Mouse (Mus musculus): ENCODE results near the gene Npas4. TPM values are rescaled to one million over a fixed set of nuclear protein-coding genes. Genes with fewer than 3 reads are reported as not detected.

Npas4 gene
- total RNA-seq, 2 experiments from 2014 or later = not detected

Other genes with a start within 250 kb of the Npas4 start
- gene Rbm4b, start 233.8 kb downstream of the Npas4 start, total RNA-seq (2015; ENCODE audit: low replicate concordance) = 0.58 and 4.0 TPM in 2 replicates
- 6.6 and 7.5 TPM in 2 replicates for gene Rbm4b, start 233.8 kb downstream of the Npas4 start, total RNA-seq (2017; ENCODE audit: low replicate concordance)
- gene Rbm4, start 196.4 kb downstream of the Npas4 start, total RNA-seq (2015; ENCODE audit: low replicate concordance) = 50.5 and 66.9 TPM in 2 replicates
- gene Rbm4, start 196.4 kb downstream of the Npas4 start, total RNA-seq (2017; ENCODE audit: low replicate concordance) = 139 and 185 TPM in 2 replicates
- gene Gm21992, start 178.7 kb downstream of the Npas4 start, total RNA-seq (2015; ENCODE audit: low replicate concordance) = 7.7 and 74.0 TPM in 2 replicates
- 20.6 and 28.2 TPM in 2 replicates for gene Gm21992, start 178.7 kb downstream of the Npas4 start, total RNA-seq (2017; ENCODE audit: low replicate concordance)
- 63.8 and 73.6 TPM in 2 replicates for gene Rbm14, start 178.7 kb downstream of the Npas4 start, total RNA-seq (2015; ENCODE audit: low replicate concordance)
- 59.4 and 71.3 TPM in 2 replicates for gene Rbm14, start 178.7 kb downstream of the Npas4 start, total RNA-seq (2017; ENCODE audit: low replicate concordance)
- gene Ccs, start 151.0 kb downstream of the Npas4 start, total RNA-seq (2015; ENCODE audit: low replicate concordance) = 12.3 and 18.8 TPM in 2 replicates
- 24.4 and 66.9 TPM in 2 replicates for gene Ccs, start 151.0 kb downstream of the Npas4 start, total RNA-seq (2017; ENCODE audit: low replicate concordance)
- not detected in 2 replicates for gene Ccdc87, start 150.9 kb downstream of the Npas4 start, total RNA-seq (2015; ENCODE audit: low replicate concordance)
- gene Ccdc87, start 150.9 kb downstream of the Npas4 start, total RNA-seq (2017; ENCODE audit: low replicate concordance) = not detected in 2 replicates
- gene Ctsf, start 135.2 kb downstream of the Npas4 start, total RNA-seq (2015; ENCODE audit: low replicate concordance) = 79.7 and 90.9 TPM in 2 replicates
- gene Ctsf, start 135.2 kb downstream of the Npas4 start, total RNA-seq (2017; ENCODE audit: low replicate concordance) = 51.5 and 94.7 TPM in 2 replicates
- gene Actn3, start 112.4 kb downstream of the Npas4 start, total RNA-seq (2015; ENCODE audit: low replicate concordance) = not detected in 2 replicates
- gene Actn3, start 112.4 kb downstream of the Npas4 start, total RNA-seq (2017; ENCODE audit: low replicate concordance) = 0.56 TPM in 1 of 2 replicates, not detected in the other
- 4.0 and 12.1 TPM in 2 replicates for gene Zdhhc24, start 111.6 kb downstream of the Npas4 start, total RNA-seq (2015; ENCODE audit: low replicate concordance)
- gene Zdhhc24, start 111.6 kb downstream of the Npas4 start, total RNA-seq (2017; ENCODE audit: low replicate concordance) = 9.6 and 10.5 TPM in 2 replicates
- gene Bbs1, start 83.7 kb downstream of the Npas4 start, total RNA-seq (2015; ENCODE audit: low replicate concordance) = 0.84 and 1.5 TPM in 2 replicates
- gene Bbs1, start 83.7 kb downstream of the Npas4 start, total RNA-seq (2017; ENCODE audit: low replicate concordance) = 0.42 and 1.2 TPM in 2 replicates
- 4.6 and 7.5 TPM in 2 replicates for gene Dpp3, start 62.0 kb downstream of the Npas4 start, total RNA-seq (2015; ENCODE audit: low replicate concordance)
- 6.0 and 7.3 TPM in 2 replicates for gene Dpp3, start 62.0 kb downstream of the Npas4 start, total RNA-seq (2017; ENCODE audit: low replicate concordance)
- gene Peli3, start 47.2 kb downstream of the Npas4 start, total RNA-seq (2015; ENCODE audit: low replicate concordance) = not detected in 2 replicates
- not detected in 2 replicates for gene Peli3, start 47.2 kb downstream of the Npas4 start, total RNA-seq (2017; ENCODE audit: low replicate concordance)
- 3.7 and 4.4 TPM in 2 replicates for gene Mrpl11, start 28.2 kb downstream of the Npas4 start, total RNA-seq (2015; ENCODE audit: low replicate concordance)
- gene Mrpl11, start 28.2 kb downstream of the Npas4 start, total RNA-seq (2017; ENCODE audit: low replicate concordance) = 1.8 and 7.8 TPM in 2 replicates
- not detected in 2 replicates for gene Slc29a2, start 33.5 kb upstream of the Npas4 start, total RNA-seq (2015; ENCODE audit: low replicate concordance)
- not detected in 2 replicates for gene Slc29a2, start 33.5 kb upstream of the Npas4 start, total RNA-seq (2017; ENCODE audit: low replicate concordance)
- gene B4gat1, start 48.5 kb upstream of the Npas4 start, total RNA-seq (2015; ENCODE audit: low replicate concordance) = 0.84 and 1.2 TPM in 2 replicates
- not detected in 2 replicates for gene B4gat1, start 48.5 kb upstream of the Npas4 start, total RNA-seq (2017; ENCODE audit: low replicate concordance)
- 0.38 TPM in 1 of 2 replicates, not detected in the other for gene AC124502.3, start 48.6 kb upstream of the Npas4 start, total RNA-seq (2015; ENCODE audit: low replicate concordance)
- gene AC124502.3, start 48.6 kb upstream of the Npas4 start, total RNA-seq (2017; ENCODE audit: low replicate concordance) = 1.7 TPM in 1 of 2 replicates, not detected in the other
- gene Brms1, start 51.0 kb upstream of the Npas4 start, total RNA-seq (2015; ENCODE audit: low replicate concordance) = 0.96 and 10.4 TPM in 2 replicates
- gene Brms1, start 51.0 kb upstream of the Npas4 start, total RNA-seq (2017; ENCODE audit: low replicate concordance) = 12.7 and 17.6 TPM in 2 replicates
- gene Rin1, start 60.2 kb upstream of the Npas4 start, total RNA-seq (2015; ENCODE audit: low replicate concordance) = not detected in 2 replicates
- gene Rin1, start 60.2 kb upstream of the Npas4 start, total RNA-seq (2017; ENCODE audit: low replicate concordance) = 0.09 TPM in 1 of 2 replicates, not detected in the other
- 0.84 TPM in 1 of 2 replicates, not detected in the other for gene Cd248, start 77.8 kb upstream of the Npas4 start, total RNA-seq (2015; ENCODE audit: low replicate concordance)
- 0.09 and 0.42 TPM in 2 replicates for gene Cd248, start 77.8 kb upstream of the Npas4 start, total RNA-seq (2017; ENCODE audit: low replicate concordance)
- not detected in 2 replicates for gene Tmem151a, start 95.2 kb upstream of the Npas4 start, total RNA-seq (2015; ENCODE audit: low replicate concordance)
- gene Tmem151a, start 95.2 kb upstream of the Npas4 start, total RNA-seq (2017; ENCODE audit: low replicate concordance) = not detected in 2 replicates
- gene Yif1a, start 98.2 kb upstream of the Npas4 start, total RNA-seq (2015; ENCODE audit: low replicate concordance) = 6.3 and 7.1 TPM in 2 replicates
- 1.9 and 2.5 TPM in 2 replicates for gene Yif1a, start 98.2 kb upstream of the Npas4 start, total RNA-seq (2017; ENCODE audit: low replicate concordance)
- not detected in 2 replicates for gene Cnih2, start 108.2 kb upstream of the Npas4 start, total RNA-seq (2015; ENCODE audit: low replicate concordance)
- gene Cnih2, start 108.2 kb upstream of the Npas4 start, total RNA-seq (2017; ENCODE audit: low replicate concordance) = not detected in 2 replicates
- 14.4 and 23.6 TPM in 2 replicates for gene Rab1b, start 116.8 kb upstream of the Npas4 start, total RNA-seq (2015; ENCODE audit: low replicate concordance)
- 19.4 and 22.9 TPM in 2 replicates for gene Rab1b, start 116.8 kb upstream of the Npas4 start, total RNA-seq (2017; ENCODE audit: low replicate concordance)
- gene Klc2, start 128.2 kb upstream of the Npas4 start, total RNA-seq (2015; ENCODE audit: low replicate concordance) = 4.2 TPM in 1 of 2 replicates, not detected in the other
- gene Klc2, start 128.2 kb upstream of the Npas4 start, total RNA-seq (2017; ENCODE audit: low replicate concordance) = 1.4 TPM in 1 of 2 replicates, not detected in the other